Mouse (Mus musculus) liver, embryonic 12.5 days (tissue): ENCODE results near the gene Trappc13. TPM values are rescaled to one million over a fixed set of nuclear protein-coding genes. Genes with fewer than 3 reads are reported as not detected.

Source experiments
- ATAC-seq: fragments of 200-750 bp; cut with Nextera tagmentation; 2 replicates; pipeline ENCODE4 v1.8.0; 2017; ENCODE audit warnings: moderate number of reproducible peaks, mild to moderate bottlenecking, moderate library complexity
- H3K27ac ChIP-seq: fragments of 300-500 bp; sonication (generic); 2 replicates; pipeline ENCODE4 v1.5.1; 2016; ENCODE audit warnings: mild to moderate bottlenecking
- H3K27me3 ChIP-seq: fragments of 300-500 bp; sonication (generic); replicated peaks from 2 replicates; pipeline ENCODE4 v1.6.1; 2016; ENCODE audit warnings: mild to moderate bottlenecking, moderate library complexity
- H3K36me3 ChIP-seq: fragments of 300-500 bp; sonication (generic); 2 replicates; pipeline ENCODE4 v1.6.1; 2016; ENCODE audit warnings: mild to moderate bottlenecking, moderate library complexity
- H3K4me1 ChIP-seq: fragments of 300-500 bp; sonication (generic); 2 replicates; pipeline ENCODE4 v1.6.1; 2016
- H3K4me2 ChIP-seq: fragments of 300-500 bp; sonication (generic); 2 replicates; pipeline ENCODE4 v1.6.1; 2016; ENCODE audit warnings: mild to moderate bottlenecking, moderate library complexity
- H3K4me3 ChIP-seq: fragments of 300-500 bp; sonication (generic); 2 replicates; pipeline ENCODE4 v1.5.1; 2016; ENCODE audit warnings: mild to moderate bottlenecking, moderate library complexity
- H3K9ac ChIP-seq: fragments of 300-500 bp; sonication (generic); 2 replicates; pipeline ENCODE4 v1.6.1; 2016; ENCODE audit warnings: mild to moderate bottlenecking, moderate library complexity
- H3K9me3 ChIP-seq: fragments of 300-500 bp; sonication (generic); replicated peaks from 2 replicates; pipeline ENCODE4 v1.6.1; 2016; ENCODE audit warnings: mild to moderate bottlenecking, moderate library complexity
- WGBS: fragments of 180-500 bp; shearing (Covaris S2); methylation state at CpG from one replicate; pipeline ENCODE4 v1.1.7; 2016; ENCODE audit not compliant: insufficient replicate concordance; 5-methylcytosine and 5-hydroxymethylcytosine counted together
- polyA plus RNA-seq: library from polyadenylated mRNA; unstranded; fragments of >200 nt; fragmentation: Nextera tagmentation; extraction: Ambion mirVana; gene quantifications from 2 replicates; pipeline ENCODE4 v1.2.1, GENCODE M21; 2016

The Trappc13 gene
- polyA plus RNA-seq, 1 experiment from 2014 or later, result 42.6 TPM

DNA sequence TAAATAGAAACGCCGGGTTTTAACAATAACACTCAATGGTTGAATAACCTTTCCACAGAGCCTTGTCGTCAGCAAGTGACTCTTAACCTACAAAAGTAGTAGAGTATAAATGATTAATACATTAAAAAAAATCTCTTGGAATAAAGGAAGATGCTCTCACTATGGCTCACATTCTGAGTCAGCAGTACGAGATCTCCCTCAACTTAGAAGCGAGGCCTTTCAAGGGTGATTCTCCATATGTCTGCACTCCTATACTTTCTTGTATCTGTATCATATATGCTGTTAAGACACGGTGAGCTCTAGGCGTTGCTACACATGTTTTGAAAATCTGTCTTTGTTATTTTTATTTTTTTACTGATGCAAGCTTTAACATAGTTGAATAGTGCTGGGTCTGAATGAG lies 67.7 kb downstream of the Trappc13 start:
- Histone ChIP-seq H3K9ac (no peak overlapping the region), H3K9me3 (no peaks in the 10 kb centered on the region), H3K27ac (no peak overlapping the region), H3K4me3 (peak overlapping the region; percentile 73), H3K27me3 (peaks cover 26% of the 10 kb centered on the region), H3K36me3 (no peaks in the 10 kb centered on the region), H3K4me2 (peak overlapping the region; percentile 99), H3K4me1 (peaks cover 18% of the 10 kb centered on the region)
- no peak for ATAC-seq
- WGBS, result 59% methylated on average over 7 of the region's 7 CpGs

DNA sequence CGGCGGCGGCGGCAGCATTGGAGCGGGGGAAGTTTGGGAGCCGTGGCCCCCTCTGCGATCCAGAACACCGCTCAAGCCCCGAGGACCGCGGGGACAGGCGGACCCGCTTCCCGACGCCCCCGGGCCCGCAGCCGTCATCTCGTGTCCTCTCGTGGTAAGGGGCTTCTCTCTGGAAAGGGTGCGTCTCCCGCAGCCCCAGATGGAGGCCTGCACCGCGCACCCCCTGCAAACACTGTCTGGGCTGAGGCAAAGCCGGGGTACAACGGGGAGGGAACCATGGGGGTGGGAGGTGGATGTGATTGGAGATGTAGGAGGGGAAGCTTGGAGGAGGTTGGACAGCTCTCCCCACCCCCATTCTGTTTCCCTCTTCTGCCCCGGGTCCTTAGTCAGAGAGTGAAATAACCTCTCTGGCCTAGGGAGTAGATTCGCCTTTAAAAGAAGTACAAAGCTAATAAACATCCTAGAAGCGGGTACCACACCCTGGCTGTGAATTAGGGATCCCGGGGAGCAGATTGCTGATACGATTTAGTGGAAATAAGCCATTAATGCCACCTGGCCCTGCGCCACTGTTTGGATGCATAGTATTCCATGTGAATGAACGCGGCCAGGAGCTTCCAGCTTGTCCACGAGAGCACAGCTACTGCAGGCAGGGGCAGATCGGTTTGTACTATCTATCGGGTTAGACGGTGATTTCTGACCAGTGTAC lies 68.3 kb downstream of the Trappc13 start:
- H3K4me2 ChIP-seq, result peak overlapping the region; percentile 99
- ATAC-seq, result peak; percentile 32
- peak overlapping the region; percentile 73 for H3K4me3 ChIP-seq
- WGBS, result 6% methylated on average over 34 of the region's 38 CpGs
- no peaks in the 10 kb centered on the region for H3K9me3 ChIP-seq
- H3K27me3 ChIP-seq, result peaks cover 26% of the 10 kb centered on the region
- no peaks in the 10 kb centered on the region for H3K36me3 ChIP-seq
- H3K9ac ChIP-seq, result peak overlapping the region; percentile 69
- peaks cover 18% of the 10 kb centered on the region for H3K4me1 ChIP-seq
- H3K27ac ChIP-seq, result no peak overlapping the region

DNA sequence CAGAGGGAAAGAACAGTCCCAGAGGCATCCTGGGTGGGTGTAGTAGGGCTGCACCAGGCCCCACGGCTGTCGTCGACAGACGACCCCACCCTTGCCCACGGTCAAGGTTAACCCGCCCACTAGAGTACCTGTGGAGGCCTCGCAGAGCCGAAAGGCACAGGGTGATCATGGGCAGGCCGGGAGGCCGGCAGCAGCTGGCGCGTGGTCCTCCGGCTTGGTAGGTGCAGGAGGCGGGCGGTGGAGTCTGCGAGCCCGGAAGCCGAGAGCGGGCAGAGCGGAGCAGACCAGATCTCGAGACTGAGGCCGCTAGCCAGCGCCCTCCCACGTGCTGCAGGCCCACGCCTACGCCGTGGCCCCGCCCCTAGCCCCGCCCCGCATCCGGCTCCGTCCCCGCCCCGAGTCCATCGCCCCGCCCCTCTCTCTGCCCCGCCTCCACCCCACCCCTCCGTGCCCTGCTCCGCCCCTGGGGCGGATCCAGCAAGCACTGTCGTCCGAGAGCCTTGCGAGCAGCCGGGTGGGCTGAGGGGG lies 68.9 kb downstream of the Trappc13 start, which contains the start of the genes Nln and Sgtb:
Nln (minus strand) TSS at position 327 of the 528 bp plus-strand sequence.
Sgtb (plus strand) TSS at position 454 of the 528 bp plus-strand sequence.
- Histone ChIP-seq H3K4me3 (peak within 1 kb of the TSS; percentile 73), H3K9me3 (no peaks in the 10 kb centered on the region), H3K4me2 (peak within 1 kb of the TSS; percentile 99), H3K27ac (peak within 1 kb of the TSS; percentile 69; the same call in 1 of the 2 replicates), H3K4me1 (peaks cover 18% of the 10 kb centered on the region), H3K9ac (peak within 1 kb of the TSS; percentile 75), H3K36me3 (peaks cover 1% of the 10 kb centered on the region), H3K27me3 (peaks cover 26% of the 10 kb centered on the region)
- ATAC-seq, result peak; percentile 98
- 2% methylated on average over 31 of the region's 44 CpGs for whole genome bisulfite sequencing

DNA sequence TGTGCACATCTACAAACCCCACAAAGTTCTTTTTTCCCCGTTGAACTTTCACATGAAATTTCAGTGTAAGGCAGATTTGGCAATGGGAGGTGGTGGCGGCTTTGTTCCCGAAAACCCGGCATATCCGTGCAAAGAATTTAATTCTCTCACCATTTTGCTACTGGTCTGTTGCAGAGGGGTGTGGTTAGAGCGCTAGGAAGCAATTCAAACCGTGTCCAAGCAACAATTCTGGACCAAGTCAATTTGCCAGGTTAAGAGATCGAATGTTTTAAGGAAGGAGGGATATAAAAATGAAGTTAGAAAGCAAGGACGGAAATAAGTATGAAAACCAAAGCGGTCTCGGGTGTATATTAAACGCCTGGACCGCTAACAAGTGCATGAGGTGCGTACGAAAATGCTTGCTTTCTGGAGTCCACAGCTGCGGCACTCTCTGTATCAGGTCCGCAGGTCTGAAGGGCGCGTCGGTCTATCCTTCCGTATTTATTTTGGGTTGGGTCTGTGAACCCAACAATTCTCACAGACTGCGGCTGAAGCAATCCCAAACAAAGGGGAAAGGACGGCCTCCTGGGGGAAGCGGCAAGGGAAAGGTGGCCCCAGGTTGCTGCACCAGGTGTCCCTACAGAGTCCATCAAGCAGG lies 69.5 kb downstream of the Trappc13 start:
- WGBS, result under 1% methylated on average over 24 of the region's 24 CpGs
- Histone ChIP-seq H3K36me3 (peaks cover 7% of the 10 kb centered on the region), H3K4me1 (peaks cover 18% of the 10 kb centered on the region), H3K27me3 (peaks cover 26% of the 10 kb centered on the region), H3K9me3 (no peaks in the 10 kb centered on the region), H3K4me3 (peak overlapping the region; percentile 73), H3K4me2 (peak overlapping the region; percentile 99), H3K27ac (peak overlapping the region; percentile 69; the same call in 1 of the 2 replicates), H3K9ac (peak overlapping the region; percentile 75)
- peak; percentile 30 for ATAC-seq

DNA sequence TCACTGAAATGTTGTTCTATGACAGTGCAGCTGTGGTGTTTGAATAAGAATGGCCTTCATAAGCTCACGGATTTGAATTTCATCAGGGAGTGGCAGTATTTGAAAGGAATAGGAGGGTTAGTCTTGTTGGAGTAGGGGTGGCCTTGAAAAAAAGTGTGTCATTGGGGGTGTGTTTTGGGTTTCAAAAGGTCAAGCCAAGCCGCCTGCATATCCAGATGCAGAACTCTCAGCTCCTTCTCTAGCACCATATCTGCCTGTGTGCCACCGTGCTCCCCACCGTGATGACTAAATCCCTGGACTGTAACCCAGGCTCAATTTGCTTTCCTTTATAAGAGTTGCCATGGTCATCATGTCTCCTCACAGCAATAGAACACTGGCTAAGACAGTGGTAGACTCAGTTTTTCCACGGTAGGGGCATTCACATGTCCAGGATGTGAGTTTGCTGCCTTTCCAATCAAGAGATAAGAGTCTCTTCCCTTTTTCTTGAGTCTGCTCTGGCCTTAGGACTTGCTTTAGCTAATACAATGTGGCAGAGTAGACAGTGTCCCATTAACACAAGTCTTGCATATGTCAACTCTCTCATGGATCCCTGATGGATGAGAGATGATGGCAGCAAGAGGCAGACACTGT lies 76.5 kb downstream of the Trappc13 start:
- WGBS, result 65% methylated on average over 5 of the region's 5 CpGs
- Histone ChIP-seq H3K4me3 (no peak overlapping the region), H3K9ac (no peak overlapping the region), H3K36me3 (peaks cover 8% of the 10 kb centered on the region), H3K27me3 (no peaks in the 10 kb centered on the region), H3K4me2 (no peak overlapping the region), H3K9me3 (no peaks in the 10 kb centered on the region), H3K27ac (no peak overlapping the region), H3K4me1 (no peaks in the 10 kb centered on the region)
- ATAC-seq, result no peak

DNA sequence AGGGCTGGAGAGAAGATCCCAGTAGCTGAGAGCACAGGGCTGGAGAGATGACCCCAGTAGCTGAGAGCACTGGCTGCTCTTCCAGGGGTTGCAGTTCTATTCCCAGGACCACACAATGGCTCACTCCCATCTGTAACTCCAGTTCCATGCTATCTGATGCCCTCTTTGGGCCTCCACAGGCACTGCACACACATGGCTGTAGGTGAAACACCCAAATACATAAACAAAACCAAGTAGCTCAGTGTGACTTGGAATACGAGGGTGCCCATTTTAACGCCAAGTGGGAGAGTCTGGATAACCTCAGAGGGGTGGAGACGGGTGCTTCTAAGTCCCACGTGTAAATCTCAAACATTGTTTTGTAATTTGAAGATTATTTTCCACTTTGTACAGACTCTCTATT lies 77.9 kb downstream of the Trappc13 start:
- WGBS, result 80% methylated on average over 4 of the region's 4 CpGs
- no peak overlapping the region for H3K9ac ChIP-seq
- no peak overlapping the region for H3K4me3 ChIP-seq
- peaks cover 8% of the 10 kb centered on the region for H3K36me3 ChIP-seq
- no peaks in the 10 kb centered on the region for H3K9me3 ChIP-seq
- no peak overlapping the region for H3K4me2 ChIP-seq
- no peak overlapping the region for H3K27ac ChIP-seq
- ATAC-seq, result no peak
- H3K27me3 ChIP-seq, result no peaks in the 10 kb centered on the region
- H3K4me1 ChIP-seq, result peaks cover 9% of the 10 kb centered on the region

DNA sequence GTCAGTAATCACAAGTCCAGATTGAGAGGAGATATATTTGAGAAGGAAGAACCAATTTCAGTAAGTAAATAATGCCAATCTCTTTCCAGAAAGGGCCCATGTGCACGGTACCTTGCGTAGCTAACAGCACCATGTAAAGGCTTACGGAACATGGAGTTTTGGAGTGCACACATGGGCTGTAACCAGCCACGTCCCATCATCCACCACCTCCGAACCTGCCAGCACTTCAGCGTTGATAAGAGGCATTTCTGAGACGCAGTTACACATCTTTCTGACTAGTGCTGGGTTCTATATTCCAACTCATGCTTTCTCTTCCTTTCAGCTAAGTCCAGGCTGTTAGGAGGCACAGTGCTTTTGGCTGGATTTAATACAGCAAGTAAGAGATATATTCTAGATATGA lies 81.1 kb downstream of the Trappc13 start:
- 75% methylated on average over 7 of the region's 7 CpGs for WGBS
- ATAC-seq, result no peak
- H3K4me2 ChIP-seq, result no peak overlapping the region
- no peaks in the 10 kb centered on the region for H3K36me3 ChIP-seq
- H3K4me3 ChIP-seq, result no peak overlapping the region
- H3K27me3 ChIP-seq, result no peaks in the 10 kb centered on the region
- H3K9ac ChIP-seq, result no peak overlapping the region
- H3K9me3 ChIP-seq, result no peaks in the 10 kb centered on the region
- H3K4me1 ChIP-seq, result peaks cover 13% of the 10 kb centered on the region
- no peak overlapping the region for H3K27ac ChIP-seq

DNA sequence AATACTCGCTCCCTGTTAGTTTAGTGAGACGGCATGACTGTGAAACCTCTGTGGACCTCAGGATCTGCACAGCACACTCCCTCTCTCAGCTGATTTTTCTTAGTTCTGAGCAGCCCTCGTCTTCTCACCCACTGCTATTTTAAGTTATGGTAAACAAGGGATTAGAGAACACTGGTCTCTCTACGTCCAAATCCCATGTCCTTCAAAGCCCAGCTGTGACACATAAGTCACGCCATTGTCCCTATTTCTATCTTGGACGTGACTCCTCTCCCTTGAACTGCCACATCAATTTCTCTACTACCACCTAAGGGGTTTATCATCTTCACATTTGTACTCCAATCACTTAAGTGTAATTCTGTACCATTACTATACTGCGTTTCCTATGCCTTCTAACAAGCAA lies 82.3 kb downstream of the Trappc13 start:
- no peak for ATAC-seq
- Histone ChIP-seq H3K27me3 (no peaks in the 10 kb centered on the region), H3K4me3 (no peak overlapping the region), H3K9ac (no peak overlapping the region), H3K4me1 (peaks cover 13% of the 10 kb centered on the region), H3K4me2 (no peak overlapping the region), H3K36me3 (no peaks in the 10 kb centered on the region), H3K9me3 (no peaks in the 10 kb centered on the region), H3K27ac (no peak overlapping the region)
- 64% methylated on average over 7 of the region's 7 CpGs for WGBS

DNA sequence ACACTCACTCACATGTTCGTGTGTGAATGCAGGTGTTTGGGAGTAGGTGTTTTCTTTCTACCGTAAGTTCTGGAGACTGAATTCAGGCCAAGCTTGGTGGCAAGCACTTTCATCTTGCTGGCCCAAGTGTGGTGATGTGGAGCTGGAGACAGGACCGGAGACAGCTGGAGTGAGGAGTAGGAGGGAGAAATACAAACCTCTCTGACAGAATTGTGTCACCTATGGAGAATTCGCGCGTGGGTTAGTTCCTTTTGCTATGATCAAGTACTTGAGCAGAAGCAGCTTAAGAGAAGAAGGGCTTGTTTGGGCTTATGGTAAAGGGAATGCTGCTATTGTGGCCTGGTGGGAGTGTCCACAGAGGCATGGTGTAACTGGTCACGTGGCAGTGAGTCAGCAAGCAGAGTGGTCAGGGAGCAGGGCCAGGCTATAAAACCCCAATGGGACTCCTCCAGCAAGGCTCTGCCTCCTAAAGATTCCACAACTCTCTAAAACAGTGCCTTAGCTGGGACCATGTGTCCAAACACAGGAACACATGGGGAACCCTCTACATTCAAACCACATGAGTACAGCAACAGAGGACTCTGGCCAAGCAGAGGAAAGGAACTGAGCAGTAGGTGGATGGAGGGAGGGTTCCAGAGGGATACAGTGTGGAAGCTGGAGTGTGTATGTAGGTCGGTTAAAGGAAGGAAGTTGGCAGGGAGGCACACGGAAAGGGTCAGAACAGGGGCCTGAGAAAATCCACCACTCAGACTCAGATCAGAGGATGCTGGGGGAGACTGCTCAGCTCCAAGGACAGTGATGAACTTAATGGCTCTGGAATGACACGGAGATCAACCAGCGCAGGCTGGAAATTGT lies 83.5 kb downstream of the Trappc13 start:
- Histone ChIP-seq H3K4me3 (no peak overlapping the region), H3K4me1 (peaks cover 13% of the 10 kb centered on the region), H3K27ac (no peak overlapping the region), H3K27me3 (no peaks in the 10 kb centered on the region), H3K4me2 (no peak overlapping the region), H3K36me3 (no peaks in the 10 kb centered on the region), H3K9me3 (no peaks in the 10 kb centered on the region), H3K9ac (no peak overlapping the region)
- peak; percentile 54 for ATAC-seq
- 67% methylated on average over 11 of the region's 11 CpGs for WGBS
